ENCODE assay signal across 19 mouse cellular contexts in the genomic region with DNA sequence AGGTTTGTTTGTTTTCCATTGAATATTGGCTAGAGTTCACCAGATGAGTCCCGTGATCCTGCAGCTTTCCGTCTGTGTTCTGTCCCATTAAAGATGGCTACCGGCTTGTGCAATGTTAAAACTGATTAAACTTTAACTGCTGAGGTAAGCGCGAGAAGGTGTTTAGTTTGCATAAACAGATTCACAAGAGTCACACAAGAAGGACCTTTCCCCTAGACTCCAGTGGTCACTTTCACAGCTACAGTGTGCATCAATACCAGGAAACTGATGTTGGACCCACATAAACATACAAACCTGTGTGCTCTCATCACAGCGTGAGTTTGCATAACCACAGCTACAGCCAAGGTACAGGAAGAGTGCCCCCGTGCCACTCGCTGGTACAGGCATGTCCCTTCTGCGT. TPM values are rescaled to one million over a fixed set of nuclear protein-coding genes. Genes with fewer than 3 reads are reported as not detected.
DNase-seq lines count a peak whose midpoint lies in the region; ATAC-seq lines count a peak whose summit lies in the region.
"Had no signal": no experiment of that assay in that cellular context is flagged by ENCODE, and none has a peak within 500 bp of the region (broad histone marks: within the 10 kb centered on the region; RNA-seq: fewer than 3 reads in every experiment).

No protein-coding gene starts in this region.

- H3K4me2 ChIP-seq in kidney, embryonic 14.5 days (replicated peaks; ENCODE audit: low read depth, low read length), result no peak overlapping the region
- no peak overlapping the region for H3K4me2 ChIP-seq in kidney, embryonic 16.5 days (replicated peaks; ENCODE audit: low read depth, low read length)
- no peak overlapping the region for H3K4me2 ChIP-seq in liver, embryonic 13.5 days
- no peak overlapping the region for H3K4me2 ChIP-seq in forebrain, embryonic 14.5 days (ENCODE audit: low read length)
- H3K4me2 ChIP-seq: forebrain, embryonic 13.5 days; heart, embryonic 13.5 days; limb, embryonic 13.5 days; midbrain, embryonic 15.5 days had no signal

- DNase-seq in kidney, adult 18-20 months, result peak; percentile 47
- no peak for DNase-seq in liver, embryonic 13.5 days
- DNase-seq in cerebellum, adult 11 months, result no peak
- DNase-seq in forebrain, embryonic 14.5 days (ENCODE audit: low spot score), result no peak
- no peak for DNase-seq in adrenal gland, postnatal 10 days
- no peak for DNase-seq in layer of hippocampus, adult 18-20 months (ENCODE audit: low spot score in 2 of 2)
- DNase-seq: adrenal gland, adult 2 months; cerebellum, adult 18-20 months; heart, postnatal 36 days; retina, postnatal 1 day; thymus, adult 2 months had no signal

- no peaks in the 10 kb centered on the region for H3K27me3 ChIP-seq in kidney, embryonic 14.5 days (ENCODE audit: control insufficient read depth, insufficient read depth, low read length)
- H3K27me3 ChIP-seq in kidney, embryonic 16.5 days (ENCODE audit: insufficient read depth, low read length), result no peaks in the 10 kb centered on the region
- H3K27me3 ChIP-seq in liver, embryonic 13.5 days, result no peaks in the 10 kb centered on the region
- H3K27me3 ChIP-seq in forebrain, embryonic 14.5 days (replicated peaks; ENCODE audit: control insufficient read depth, insufficient read depth, low read length), result no peaks in the 10 kb centered on the region
- H3K27me3 ChIP-seq: forebrain, embryonic 13.5 days; heart, embryonic 13.5 days; limb, embryonic 13.5 days; midbrain, embryonic 15.5 days had no signal

- no peaks in the 10 kb centered on the region for H3K9me3 ChIP-seq in kidney, embryonic 14.5 days (ENCODE audit: control insufficient read depth, low read length)
- no peaks in the 10 kb centered on the region for H3K9me3 ChIP-seq in kidney, embryonic 16.5 days (ENCODE audit: low read length)
- H3K9me3 ChIP-seq in liver, embryonic 13.5 days (replicated peaks), result no peaks in the 10 kb centered on the region
- no peaks in the 10 kb centered on the region for H3K9me3 ChIP-seq in forebrain, embryonic 14.5 days (replicated peaks; ENCODE audit: control insufficient read depth, low read length)
- H3K9me3 ChIP-seq: embryonic facial prominence, embryonic 10.5 days; forebrain, embryonic 13.5 days; heart, embryonic 13.5 days; limb, embryonic 13.5 days; midbrain, embryonic 15.5 days had no signal

- no peak overlapping the region for H3K27ac ChIP-seq in kidney, embryonic 14.5 days (ENCODE audit: low read depth, low read length)
- H3K27ac ChIP-seq in kidney, embryonic 16.5 days (ENCODE audit: low read length), result no peak overlapping the region
- H3K27ac ChIP-seq in liver, embryonic 13.5 days, result peak overlapping the region; percentile 26; the same call in 1 of the 2 replicates
- no peak overlapping the region for H3K27ac ChIP-seq in forebrain, embryonic 14.5 days (ENCODE audit: low read depth, low read length)
- H3K27ac ChIP-seq: embryonic facial prominence, embryonic 10.5 days; forebrain, embryonic 13.5 days; heart, embryonic 13.5 days; limb, embryonic 13.5 days; midbrain, embryonic 15.5 days had no signal

- no peaks in the 10 kb centered on the region for H3K4me1 ChIP-seq in kidney, embryonic 14.5 days (ENCODE audit: control insufficient read depth, insufficient read depth, low read length)
- H3K4me1 ChIP-seq in kidney, embryonic 16.5 days (ENCODE audit: insufficient read depth, low read length), result no peaks in the 10 kb centered on the region
- H3K4me1 ChIP-seq in liver, embryonic 13.5 days (replicated peaks), result no peaks in the 10 kb centered on the region
- no peaks in the 10 kb centered on the region for H3K4me1 ChIP-seq in forebrain, embryonic 14.5 days (ENCODE audit: control insufficient read depth, insufficient read depth, low read length)
- H3K4me1 ChIP-seq: embryonic facial prominence, embryonic 10.5 days; forebrain, embryonic 13.5 days; heart, embryonic 13.5 days; limb, embryonic 13.5 days; midbrain, embryonic 15.5 days had no signal

- no peaks in the 10 kb centered on the region for H3K36me3 ChIP-seq in kidney, embryonic 14.5 days (ENCODE audit: control insufficient read depth, insufficient read depth, low read length)
- no peaks in the 10 kb centered on the region for H3K36me3 ChIP-seq in kidney, embryonic 16.5 days (ENCODE audit: insufficient read depth, low read length)
- no peaks in the 10 kb centered on the region for H3K36me3 ChIP-seq in liver, embryonic 13.5 days
- H3K36me3 ChIP-seq in forebrain, embryonic 14.5 days (ENCODE audit: control insufficient read depth, insufficient read depth, low read length), result no peaks in the 10 kb centered on the region
- H3K36me3 ChIP-seq: embryonic facial prominence, embryonic 10.5 days; heart, embryonic 13.5 days; limb, embryonic 13.5 days; midbrain, embryonic 15.5 days had no signal

- H3K9ac ChIP-seq in kidney, embryonic 14.5 days (ENCODE audit: low read depth, low read length), result no peak overlapping the region
- no peak overlapping the region for H3K9ac ChIP-seq in kidney, embryonic 16.5 days (replicated peaks; ENCODE audit: low read length)
- H3K9ac ChIP-seq in liver, embryonic 13.5 days, result no peak overlapping the region
- no peak overlapping the region for H3K9ac ChIP-seq in forebrain, embryonic 14.5 days (ENCODE audit: low read length)
- H3K9ac ChIP-seq: forebrain, embryonic 13.5 days; heart, embryonic 13.5 days; limb, embryonic 13.5 days; midbrain, embryonic 15.5 days had no signal

- no peak overlapping the region for H3K4me3 ChIP-seq in kidney, embryonic 14.5 days (ENCODE audit: low read length)
- H3K4me3 ChIP-seq in kidney, embryonic 16.5 days (ENCODE audit: low read length), result no peak overlapping the region
- H3K4me3 ChIP-seq in liver, embryonic 13.5 days (replicated peaks), result no peak overlapping the region
- H3K4me3 ChIP-seq in forebrain, embryonic 14.5 days (ENCODE audit: low read depth, low read length), result no peak overlapping the region
- H3K4me3 ChIP-seq: embryonic facial prominence, embryonic 10.5 days; forebrain, embryonic 13.5 days; heart, embryonic 13.5 days; limb, embryonic 13.5 days; midbrain, embryonic 15.5 days had no signal

- 89% methylated on average over 9 of the region's 9 CpGs for WGBS in kidney, embryonic 14.5 days
- WGBS in kidney, embryonic 16.5 days, result 79% methylated on average over 9 of the region's 9 CpGs
- 67% methylated on average over 9 of the region's 9 CpGs for WGBS in liver, embryonic 13.5 days (ENCODE audit: insufficient replicate concordance)
- 93% methylated on average over 9 of the region's 9 CpGs for WGBS in forebrain, embryonic 14.5 days

- ATAC-seq in kidney, embryonic 14.5 days (ENCODE audit: low FRiP score, low TSS enrichment), result no peak
- ATAC-seq in kidney, embryonic 16.5 days (ENCODE audit: low FRiP score, low TSS enrichment), result peak; percentile 15; the same call in 1 of the 2 replicates
- ATAC-seq in liver, embryonic 13.5 days (ENCODE audit: low read depth), result peak; percentile 76
- no peak for ATAC-seq in forebrain, embryonic 14.5 days
- ATAC-seq: forebrain, embryonic 13.5 days; lung, postnatal 0 days; midbrain, embryonic 15.5 days had no signal

RNA-seq across cellular contexts. Expression of gene Crot, which starts 37.4 kb away (rescaled TPM):
- polyA plus RNA-seq in kidney, embryonic 14.5 days (2014; fragmentation: Nextera tagmentation; extraction: Ambion mirVana), result 37.2 and 48.9 TPM in 2 replicates
- 52.6 and 57.5 TPM in 2 replicates for polyA plus RNA-seq in kidney, embryonic 16.5 days (2015; fragmentation: Nextera tagmentation; extraction: Ambion mirVana)
- 36.9 and 45.2 TPM in 2 replicates for polyA plus RNA-seq in liver, embryonic 13.5 days (2015; fragmentation: Nextera tagmentation; extraction: Ambion mirVana)
- 21.7 and 24.2 TPM in 2 replicates for polyA plus RNA-seq in forebrain, embryonic 14.5 days (2014; fragmentation: Nextera tagmentation; extraction: Ambion mirVana)
- 100 to 1,000 TPM in 1 of 2 experiments, 10 to 100 TPM in 1; 82.2 to 158 TPM for total RNA-seq in adrenal gland, postnatal 10 days (2021)
- total RNA-seq in layer of hippocampus, adult 18-20 months (2021), result 10 to 100 TPM; 24.1 to 26.5 TPM

Comparison
In these comparisons a context has a peak if more than half of its experiments do, and no peak if none do; other contexts are left out.
1. ATAC-seq: peak in kidney, embryonic 16.5 days (single experiment) and liver, embryonic 13.5 days (single experiment); none in kidney, embryonic 14.5 days (single experiment) and forebrain, embryonic 14.5 days (single experiment).